Mouse (Mus musculus) cerebellum, adult 2 months (tissue): ENCODE data around the gene Milr1. TPM values are rescaled to one million over a fixed set of nuclear protein-coding genes. Genes with fewer than 3 reads are reported as not detected.

Experiments
- DNase-seq, 2 experiments: peaks; one replicate each; pipeline ENCODE4 v3.0.0; 2021
- H3K27ac ChIP-seq: fragments of 200-500 bp; 2 replicates; pipeline ENCODE4 v1.5.1; 2012; ENCODE audit warnings: low read length, control low read depth, inconsistent platforms; ENCODE audit not compliant: insufficient read depth
- H3K27me3 ChIP-seq: fragments of 200-500 bp; 2 replicates; pipeline ENCODE4 v1.6.1; 2012; ENCODE audit warnings: inconsistent platforms, mild to moderate bottlenecking, low read length, moderate library complexity; ENCODE audit not compliant: control insufficient read depth, insufficient read depth
- H3K4me1 ChIP-seq: fragments of 200-500 bp; 2 replicates; pipeline ENCODE4 v1.6.1; 2011; ENCODE audit warnings: low read length; ENCODE audit not compliant: control insufficient read depth, insufficient read depth
- H3K4me3 ChIP-seq: fragments of 200-500 bp; replicated peaks from 2 replicates; pipeline ENCODE3; 2011; ENCODE audit warnings: mild to moderate bottlenecking, low read depth, low read length, control low read depth; ENCODE audit not compliant: insufficient read depth
- CTCF ChIP-seq: fragments of 200-500 bp; IDR thresholded peaks from 2 replicates; pipeline ENCODE4 v1.5.1; 2011; ENCODE audit warnings: low read depth, mild to moderate bottlenecking, control low read depth, low read length, moderate library complexity, borderline replicate concordance; ENCODE audit not compliant: insufficient read depth
- POLR2A ChIP-seq: fragments of 200-500 bp; IDR thresholded peaks from 2 replicates; pipeline ENCODE4 v1.6.1; 2011; ENCODE audit warnings: low read length, control low read depth, borderline replicate concordance; ENCODE audit not compliant: insufficient read depth
- WGBS: fragments of 180-500 bp; shearing (Covaris S2); methylation state at CpG from one replicate; pipeline ENCODE4 v1.1.7; 2018; 5-methylcytosine and 5-hydroxymethylcytosine counted together
- polyA plus RNA-seq: library from polyadenylated mRNA; depleted of rRNA; stranded (reverse); fragments of >200 nt; gene quantifications from 2 replicates; pipeline ENCODE4 v1.2.3, GENCODE M21; 2012

The Milr1 gene
- polyA plus RNA-seq, 1 experiment: 0.10 TPM

- WGBS: 93% methylated on average over 4 of the region's 4 CpGs
- H3K4me3 ChIP-seq: no peak overlapping the region
- DNase-seq: no peak
- no peaks in the 10 kb centered on the region for H3K27me3 ChIP-seq
- TF ChIP-seq CTCF (no peak), POLR2A (no peak)
- no peaks in the 10 kb centered on the region for H3K4me1 ChIP-seq
- no peak overlapping the region for H3K27ac ChIP-seq
These were observed 16.5 kb downstream of the Milr1 start for GRCm38 (mm10) chr11:106767516-106767915.

GRCm38 (mm10) chr11:106770195-106770974, 19.4 kb downstream of the Milr1 start:
- peak in 1 of 2 experiments; percentile 6 for DNase-seq
- no peaks in the 10 kb centered on the region for H3K27me3 ChIP-seq
- no peaks in the 10 kb centered on the region for H3K4me1 ChIP-seq
- no peak overlapping the region for H3K27ac ChIP-seq
- WGBS: 97% methylated on average over 9 of the region's 9 CpGs
- peak; percentile 15; the same call in 1 of the 2 replicates for TF ChIP-seq CTCF
- TF ChIP-seq POLR2A: no peak
- no peak overlapping the region for H3K4me3 ChIP-seq

DNA sequence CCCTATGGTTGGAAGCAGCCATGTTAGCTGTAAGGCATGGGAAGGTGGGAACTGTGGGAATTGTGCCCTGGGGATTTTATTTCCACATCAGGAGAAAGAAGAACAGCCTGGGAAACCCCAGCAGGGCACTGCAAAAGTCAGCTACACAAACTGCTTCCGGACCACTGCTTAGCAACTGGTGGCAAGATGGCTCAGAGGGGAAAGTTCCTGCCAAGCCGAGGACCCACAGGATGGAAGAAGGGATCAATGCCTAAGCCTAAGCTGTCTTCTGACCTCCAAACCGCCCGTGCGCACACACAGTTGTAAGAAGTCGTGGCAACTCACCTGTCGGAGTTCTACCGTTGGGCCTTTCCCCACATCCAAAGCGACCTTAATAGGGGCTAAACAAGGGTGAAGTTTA, 22.0 kb downstream of the Milr1 start:
- H3K27ac ChIP-seq: no peak overlapping the region
- H3K27me3 ChIP-seq: no peaks in the 10 kb centered on the region
- TF ChIP-seq CTCF (no peak), POLR2A (no peak)
- no peaks in the 10 kb centered on the region for H3K4me1 ChIP-seq
- H3K4me3 ChIP-seq: no peak overlapping the region
- 87% methylated on average over 9 of the region's 9 CpGs for WGBS
- DNase-seq: no peak

DNA sequence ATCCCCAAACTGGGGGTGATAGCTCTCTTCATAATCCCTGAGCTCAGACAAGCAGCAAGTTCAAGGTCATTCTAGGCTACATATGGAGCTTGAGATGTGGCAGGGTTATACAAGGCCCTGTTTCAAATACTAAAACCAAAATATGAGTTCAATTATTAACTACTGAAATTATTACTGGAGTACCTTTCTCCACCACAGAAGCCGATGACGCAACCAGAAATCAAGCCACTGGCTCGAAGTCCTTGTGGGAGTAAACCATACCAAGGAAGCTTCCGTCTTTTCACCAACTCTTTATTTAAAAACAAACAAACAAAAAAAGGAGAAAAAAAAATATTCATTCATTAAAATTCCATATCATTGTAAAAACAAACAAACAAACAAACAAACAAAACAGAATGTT, 25.9 kb downstream of the Milr1 start:
- H3K27me3 ChIP-seq: no peaks in the 10 kb centered on the region
- 91% methylated on average over 4 of the region's 4 CpGs for WGBS
- H3K4me1 ChIP-seq: peaks cover 5% of the 10 kb centered on the region; the same call in 1 of the 2 replicates
- TF ChIP-seq POLR2A: no peak
- TF ChIP-seq CTCF: no peak
- H3K27ac ChIP-seq: no peak overlapping the region
- no peak for DNase-seq
- no peak overlapping the region for H3K4me3 ChIP-seq

DNA sequence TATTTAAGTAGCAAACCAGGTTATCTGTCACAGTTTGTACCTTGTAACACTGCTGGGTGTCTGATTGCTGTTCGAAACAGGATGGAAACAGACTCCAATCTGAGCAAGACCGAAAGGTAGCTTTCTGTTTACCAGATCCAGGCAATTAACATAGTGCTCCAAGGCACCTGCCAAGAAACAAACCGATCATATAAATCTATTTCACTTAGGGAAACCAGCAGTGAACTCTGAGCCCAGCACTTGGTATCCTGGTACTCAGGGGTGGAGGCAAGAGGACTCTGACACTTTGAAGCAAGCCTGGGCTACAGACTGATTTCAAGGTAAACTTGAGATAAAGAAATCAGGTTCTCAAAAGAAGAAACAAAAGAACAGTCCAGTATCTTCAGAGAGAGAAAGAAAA, 26.4 kb downstream of the Milr1 start:
- WGBS: 64% methylated on average over 3 of the region's 3 CpGs
- Histone ChIP-seq H3K4me3 (peak overlapping the region; percentile 12), H3K4me1 (peaks cover 5% of the 10 kb centered on the region; the same call in 1 of the 2 replicates), H3K27me3 (no peaks in the 10 kb centered on the region), H3K27ac (no peak overlapping the region)
- no peak for TF ChIP-seq POLR2A
- no peak for TF ChIP-seq CTCF
- no peak for DNase-seq

DNA sequence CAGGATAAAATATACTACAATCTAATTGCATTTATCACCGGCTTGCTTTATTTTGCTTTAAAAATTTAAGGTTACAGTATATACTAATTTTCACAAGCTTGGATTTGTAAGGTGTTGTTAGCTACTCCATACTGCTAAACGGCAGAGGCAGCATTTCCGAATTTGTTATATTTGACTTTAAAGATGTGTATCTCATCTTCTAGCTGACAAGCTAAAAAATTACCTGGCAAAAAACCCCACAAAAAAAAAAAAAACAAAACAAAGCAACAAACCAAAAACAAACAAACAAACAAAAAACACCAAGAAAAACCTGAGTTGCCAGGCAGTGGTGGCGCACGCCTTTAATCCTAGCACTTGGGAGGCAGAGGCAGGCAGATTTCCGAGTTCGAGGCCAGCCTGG, 27.1 kb downstream of the Milr1 start:
- WGBS: 87% methylated on average over 7 of the region's 7 CpGs
- Histone ChIP-seq H3K4me3 (peak overlapping the region; percentile 26), H3K4me1 (peaks cover 5% of the 10 kb centered on the region; the same call in 1 of the 2 replicates), H3K27ac (no peak overlapping the region), H3K27me3 (no peaks in the 10 kb centered on the region)
- TF ChIP-seq CTCF (no peak), POLR2A (no peak)
- no peak for DNase-seq

DNA sequence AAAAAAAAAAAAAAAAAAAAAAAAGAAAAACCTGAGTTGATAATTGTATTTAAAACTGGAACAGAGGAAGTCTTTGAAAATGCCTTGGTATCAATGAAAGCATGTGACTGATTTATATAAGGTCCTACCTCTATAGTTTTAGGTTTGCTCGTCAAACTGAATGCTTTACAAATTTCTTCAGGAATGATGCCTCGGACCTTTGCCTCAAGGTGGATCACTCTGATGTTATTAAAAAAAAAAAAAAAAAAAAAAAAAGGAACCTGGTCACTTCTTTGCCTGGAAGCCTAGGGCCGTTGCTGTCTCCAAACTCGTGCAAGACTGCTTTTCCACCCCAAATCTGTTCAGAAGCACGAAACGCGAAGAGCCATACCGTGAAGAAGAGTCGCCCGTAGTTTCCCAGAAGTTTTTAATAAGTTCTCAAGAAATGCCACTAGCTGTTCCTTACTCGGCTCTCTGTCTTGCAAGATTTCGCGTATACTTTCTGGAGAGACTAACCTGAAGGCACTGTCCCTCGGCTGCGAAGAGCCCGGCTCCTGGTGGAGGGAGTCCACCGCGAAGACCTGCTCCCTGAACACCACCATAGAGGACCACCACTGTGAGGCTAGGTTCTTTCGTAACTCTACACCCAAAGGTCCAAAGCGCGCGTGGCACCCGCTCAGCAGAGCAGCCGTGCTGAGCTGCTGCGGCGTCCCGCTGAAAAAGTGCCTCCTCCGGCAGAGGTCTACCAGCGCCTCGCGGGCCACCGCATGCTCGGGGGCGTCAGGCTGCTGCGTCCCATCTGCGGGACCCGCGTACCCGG, 27.8 kb downstream of the Milr1 start:
- H3K4me1 ChIP-seq: peaks cover 5% of the 10 kb centered on the region; the same call in 1 of the 2 replicates
- TF ChIP-seq CTCF: no peak
- no peak for TF ChIP-seq POLR2A
- peak overlapping the region; percentile 61 for H3K4me3 ChIP-seq
- 2% methylated on average over 39 of the region's 39 CpGs for WGBS
- no peak for DNase-seq
- peak overlapping the region; percentile 58 for H3K27ac ChIP-seq
- H3K27me3 ChIP-seq: no peaks in the 10 kb centered on the region
